ENCODE assay signal across 8 mouse cellular contexts in genomic region chr5:115186371-115187073, GRCm38 (mm10). TPM values are rescaled to one million over a fixed set of nuclear protein-coding genes. Genes with fewer than 3 reads are reported as not detected.
DNase-seq lines count a peak whose midpoint lies in the region; ATAC-seq and TF ChIP-seq lines count a peak whose summit lies in the region.

No protein-coding gene starts in this region.

- no peak for TF ChIP-seq CTCF in left cerebral cortex, adult 2 months (IDR thresholded peaks at IDR 0.05)

- ATAC-seq in forebrain, embryonic 16.5 days: peak; percentile 54
- no peak for ATAC-seq in liver, embryonic 13.5 days (ENCODE audit: low read depth)
- no peak for ATAC-seq in stomach, embryonic 15.5 days (ENCODE audit: insufficient read depth, low FRiP score, low read depth)

- no peaks in the 10 kb centered on the region for H3K9me3 ChIP-seq in forebrain, embryonic 16.5 days (ENCODE audit: control insufficient read depth, low read length)
- no peaks in the 10 kb centered on the region; the same call in 1 of the 2 replicates for H3K9me3 ChIP-seq in liver, embryonic 13.5 days (replicated peaks)
- H3K9me3 ChIP-seq in stomach, embryonic 15.5 days: no peaks in the 10 kb centered on the region

- no peak overlapping the region; the same call in 1 of the 2 replicates for H3K9ac ChIP-seq in forebrain, embryonic 16.5 days (replicated peaks; ENCODE audit: low read depth, low read length)
- no peak overlapping the region for H3K9ac ChIP-seq in liver, embryonic 13.5 days
- no peak overlapping the region for H3K9ac ChIP-seq in stomach, embryonic 15.5 days

- H3K4me1 ChIP-seq in forebrain, embryonic 16.5 days (replicated peaks; ENCODE audit: control insufficient read depth, insufficient read depth, low read length): peaks cover 27% of the 10 kb centered on the region
- H3K4me1 ChIP-seq in liver, embryonic 13.5 days (replicated peaks): peaks cover 18% of the 10 kb centered on the region
- H3K4me1 ChIP-seq in stomach, embryonic 15.5 days: peaks cover 28% of the 10 kb centered on the region

- 0 out of 2 replicates have a peak, but pooled peaks cover 4% of the 10 kb centered on the region for H3K27me3 ChIP-seq in forebrain, embryonic 16.5 days (replicated peaks; ENCODE audit: control insufficient read depth, insufficient read depth, low read length)
- H3K27me3 ChIP-seq in liver, embryonic 13.5 days: peaks cover 89% of the 10 kb centered on the region
- H3K27me3 ChIP-seq in stomach, embryonic 15.5 days (replicated peaks): peaks cover 34% of the 10 kb centered on the region

- peak overlapping the region; percentile 25; the same call in 1 of the 2 replicates for H3K4me3 ChIP-seq in left cerebral cortex, adult 2 months
- no peak overlapping the region for H3K4me3 ChIP-seq in forebrain, embryonic 16.5 days (replicated peaks; ENCODE audit: low read length)
- H3K4me3 ChIP-seq in liver, embryonic 13.5 days (replicated peaks): no peak overlapping the region
- no peak overlapping the region for H3K4me3 ChIP-seq in stomach, embryonic 15.5 days (replicated peaks)

- WGBS in forebrain, embryonic 16.5 days: 29% methylated on average over 17 of the region's 17 CpGs
- WGBS in liver, embryonic 13.5 days (ENCODE audit: insufficient replicate concordance): 41% methylated on average over 17 of the region's 17 CpGs
- WGBS in stomach, embryonic 15.5 days: 40% methylated on average over 17 of the region's 17 CpGs

- DNase-seq in left cerebral cortex, adult 2 months (ENCODE audit: extremely low spot score in 1 of 2, low spot score in 2 of 2): peak in 1 of 2 experiments; percentile 54
- no peak for DNase-seq in left cerebral cortex, adult 18-20 months (ENCODE audit: low spot score in 2 of 2)
- DNase-seq in brain, adult 2 months (ENCODE audit: low read depth, low spot score): peak; percentile 80
- no peak for DNase-seq in liver, embryonic 13.5 days
- no peak for DNase-seq in urinary bladder, adult 18-20 months (ENCODE audit: low spot score in 2 of 2)
- no peak for DNase-seq in yolk sac, embryonic 10.5 days (ENCODE audit: low spot score)

- intact Hi-C loops in left cerebral cortex, adult 2 months (cut with DNase I): loop anchor here (1.0 to 2.0 kb wide), 3 partner anchors 45 to 62 kb away; no protein-coding TSS in a partner anchor

- peak overlapping the region; percentile 68 for H3K27ac ChIP-seq in left cerebral cortex, adult 2 months
- peak overlapping the region; percentile 62 for H3K27ac ChIP-seq in forebrain, embryonic 16.5 days (ENCODE audit: low read length)
- no peak overlapping the region for H3K27ac ChIP-seq in liver, embryonic 13.5 days
- no peak overlapping the region for H3K27ac ChIP-seq in stomach, embryonic 15.5 days

- no peaks in the 10 kb centered on the region for H3K36me3 ChIP-seq in forebrain, embryonic 16.5 days (ENCODE audit: control insufficient read depth, insufficient read depth)
- H3K36me3 ChIP-seq in liver, embryonic 13.5 days: no peaks in the 10 kb centered on the region
- no peaks in the 10 kb centered on the region for H3K36me3 ChIP-seq in stomach, embryonic 15.5 days

- 0 out of 2 replicates have a peak overlapping the region, but pooled peaks have one; percentile 10 for H3K4me2 ChIP-seq in forebrain, embryonic 16.5 days (ENCODE audit: low read length)
- H3K4me2 ChIP-seq in liver, embryonic 13.5 days: peak overlapping the region; percentile 51
- peak overlapping the region; percentile 33 for H3K4me2 ChIP-seq in stomach, embryonic 15.5 days

RNA-seq across cellular contexts. Expression of gene Cabp1, which starts 7.7 kb away (rescaled TPM):
- total RNA-seq in left cerebral cortex, adult 2 months (2021): 100 to 1,000 TPM; 319 to 335 TPM
- total RNA-seq in left cerebral cortex, adult 18-20 months (2021): 100 to 1,000 TPM; 288 to 320 TPM
- polyA plus RNA-seq in forebrain, embryonic 16.5 days (2015; fragmentation: Nextera tagmentation; extraction: Ambion mirVana): 8.3 and 9.2 TPM in 2 replicates
- not detected in 2 replicates for polyA plus RNA-seq in liver, embryonic 13.5 days (2015; fragmentation: Nextera tagmentation; extraction: Ambion mirVana)
- polyA plus RNA-seq in stomach, embryonic 15.5 days (2015; fragmentation: Nextera tagmentation; extraction: Ambion mirVana): 1.5 and 1.6 TPM in 2 replicates

RNA-seq across cellular contexts. Expression of gene Mlec, which starts 28.5 kb away (rescaled TPM):
- total RNA-seq in left cerebral cortex, adult 2 months (2021): 10 to 100 TPM; 87.8 to 89.8 TPM
- total RNA-seq in left cerebral cortex, adult 18-20 months (2021): 10 to 100 TPM; 88.6 to 93.5 TPM
- 19.3 and 21.1 TPM in 2 replicates for polyA plus RNA-seq in forebrain, embryonic 16.5 days (2015; fragmentation: Nextera tagmentation; extraction: Ambion mirVana)
- 23.0 and 26.0 TPM in 2 replicates for polyA plus RNA-seq in liver, embryonic 13.5 days (2015; fragmentation: Nextera tagmentation; extraction: Ambion mirVana)
- polyA plus RNA-seq in stomach, embryonic 15.5 days (2015; fragmentation: Nextera tagmentation; extraction: Ambion mirVana): 89.3 and 101 TPM in 2 replicates

RNA-seq across cellular contexts. Expression of gene Pop5, which starts 49.1 kb away (rescaled TPM):
- 100 to 1,000 TPM; 116 to 117 TPM for total RNA-seq in left cerebral cortex, adult 2 months (2021)
- 100 to 1,000 TPM in 1 of 2 experiments, 10 to 100 TPM in 1; 95.9 to 111 TPM for total RNA-seq in left cerebral cortex, adult 18-20 months (2021)
- polyA plus RNA-seq in forebrain, embryonic 16.5 days (2015; fragmentation: Nextera tagmentation; extraction: Ambion mirVana): 85.3 and 101 TPM in 2 replicates
- polyA plus RNA-seq in liver, embryonic 13.5 days (2015; fragmentation: Nextera tagmentation; extraction: Ambion mirVana): 120 and 127 TPM in 2 replicates
- 106 and 116 TPM in 2 replicates for polyA plus RNA-seq in stomach, embryonic 15.5 days (2015; fragmentation: Nextera tagmentation; extraction: Ambion mirVana)

RNA-seq across cellular contexts. Expression of gene Unc119b, which starts 51.7 kb away (rescaled TPM):
- 10 to 100 TPM; 25.2 to 31.0 TPM for total RNA-seq in left cerebral cortex, adult 2 months (2021)
- 10 to 100 TPM; 28.8 to 28.9 TPM for total RNA-seq in left cerebral cortex, adult 18-20 months (2021)
- polyA plus RNA-seq in forebrain, embryonic 16.5 days (2015; fragmentation: Nextera tagmentation; extraction: Ambion mirVana): 35.3 and 39.8 TPM in 2 replicates
- 8.7 and 10.4 TPM in 2 replicates for polyA plus RNA-seq in liver, embryonic 13.5 days (2015; fragmentation: Nextera tagmentation; extraction: Ambion mirVana)
- 26.6 and 29.7 TPM in 2 replicates for polyA plus RNA-seq in stomach, embryonic 15.5 days (2015; fragmentation: Nextera tagmentation; extraction: Ambion mirVana)

Comparison
In these comparisons a context has a peak if more than half of its experiments do, and no peak if none do; other contexts are left out.
1. H3K27ac ChIP-seq: peak in left cerebral cortex, adult 2 months (single experiment) and forebrain, embryonic 16.5 days (single experiment); none in liver, embryonic 13.5 days (single experiment) and stomach, embryonic 15.5 days (single experiment).
2. Peak in every context shown above with its lines, with median percentiles within 50 percentile points of each other: H3K4me2 ChIP-seq.